Mouse (Mus musculus) lung, embryonic 16.5 days (tissue): ENCODE measurements around the gene Klhdc8a. TPM values are rescaled to one million over a fixed set of nuclear protein-coding genes. Genes with fewer than 3 reads are reported as not detected.
A peak's percentile ranks its signal among the peaks of the same experiment; 100 is the strongest.
"Not testable (repeated sequence)": the region's sequence is repeated elsewhere in the genome, so short reads cannot be mapped to it uniquely, and the experiment has no call there.

Experiments
- ATAC-seq: fragments of 200-750 bp; cut with Nextera tagmentation; 2 replicates; pipeline ENCODE4 v1.8.0; 2017; ENCODE audit warnings: low read depth, mild to moderate bottlenecking, moderate library complexity
- H3K27ac ChIP-seq: fragments of 300-500 bp; sonication (generic); 2 replicates; pipeline ENCODE4 v1.5.1; 2014; ENCODE audit warnings: mild to moderate bottlenecking, control low read depth, low read length
- H3K27me3 ChIP-seq: fragments of 300-500 bp; sonication (generic); 2 replicates; pipeline ENCODE4 v1.6.1; 2014; ENCODE audit warnings: low read depth, low read length, mixed read lengths; ENCODE audit not compliant: control insufficient read depth, insufficient read depth
- H3K36me3 ChIP-seq: fragments of 300-500 bp; sonication (generic); 2 replicates; pipeline ENCODE4 v1.6.1; 2014; ENCODE audit warnings: low read length; ENCODE audit not compliant: control insufficient read depth, insufficient read depth
- H3K4me1 ChIP-seq: fragments of 300-500 bp; sonication (generic); replicated peaks from 2 replicates; pipeline ENCODE4 v1.6.1; 2014; ENCODE audit warnings: low read length, mixed read lengths; ENCODE audit not compliant: control insufficient read depth, insufficient read depth
- H3K4me2 ChIP-seq: fragments of 300-500 bp; sonication (generic); 2 replicates; pipeline ENCODE4 v1.6.1; 2014; ENCODE audit warnings: low read depth, low read length, control low read depth
- H3K4me3 ChIP-seq: fragments of 300-500 bp; sonication (generic); 2 replicates; pipeline ENCODE4 v1.5.1; 2014; ENCODE audit warnings: mild to moderate bottlenecking, low read length, control low read depth
- H3K9ac ChIP-seq: fragments of 300-500 bp; sonication (generic); 2 replicates; pipeline ENCODE4 v1.6.1; 2014; ENCODE audit warnings: low read length, control low read depth
- H3K9me3 ChIP-seq: fragments of 300-500 bp; sonication (generic); 2 replicates; pipeline ENCODE4 v1.6.1; 2016; ENCODE audit warnings: low read length; ENCODE audit not compliant: control insufficient read depth
- WGBS: fragments of 180-500 bp; shearing (Covaris S2); extraction: QIAGEN DNeasy Blood & Tissue Kit; methylation state at CpG from one replicate; pipeline ENCODE4 v1.1.7; 2014; 5-methylcytosine and 5-hydroxymethylcytosine counted together
- polyA plus RNA-seq: library from polyadenylated mRNA; unstranded; fragments of >200 nt; fragmentation: Nextera tagmentation; extraction: Ambion mirVana; gene quantifications from 2 replicates; pipeline ENCODE4 v1.2.1, GENCODE M21; 2015

Klhdc8a gene
- polyA plus RNA-seq, 1 experiment from 2014 or later = 0.50 TPM

DNA sequence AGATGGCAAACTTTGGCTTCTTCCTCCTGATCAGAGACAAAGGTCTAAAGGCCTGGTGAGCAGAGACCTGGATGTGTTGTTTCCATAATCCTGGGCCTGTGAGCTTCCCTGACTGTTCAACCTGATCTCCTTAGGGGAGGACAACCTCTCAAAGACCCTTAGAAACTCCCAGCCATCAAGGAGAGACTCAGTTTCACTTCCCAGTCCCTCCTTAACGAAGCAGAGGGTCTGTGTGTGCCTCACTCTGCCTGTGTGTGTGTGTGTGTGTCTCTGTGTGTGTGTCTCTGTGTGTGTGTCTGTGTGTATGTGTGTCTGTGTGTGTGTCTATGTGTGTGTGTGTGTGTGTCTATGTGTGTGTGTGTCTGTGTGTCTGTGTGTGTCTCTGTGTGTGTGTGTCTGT lies 45.2 kb downstream of the Klhdc8a start:
- Histone ChIP-seq H3K9me3 (no peaks in the 10 kb centered on the region), H3K27me3 (no peaks in the 10 kb centered on the region), H3K9ac (no peak overlapping the region), H3K36me3 (no peaks in the 10 kb centered on the region), H3K27ac (no peak overlapping the region), H3K4me3 (no peak overlapping the region), H3K4me1 (peaks cover 5% of the 10 kb centered on the region; the same call in 1 of the 2 replicates), H3K4me2 (no peak overlapping the region)
- WGBS = 75% methylated on average over 1 of the region's 1 CpGs
- no peak for ATAC-seq

- H3K4me2 ChIP-seq = no peak overlapping the region
- H3K9ac ChIP-seq = no peak overlapping the region
- peaks cover 5% of the 10 kb centered on the region; the same call in 1 of the 2 replicates for H3K4me1 ChIP-seq
- H3K36me3 ChIP-seq = no peaks in the 10 kb centered on the region
- no peaks in the 10 kb centered on the region for H3K27me3 ChIP-seq
- ATAC-seq = no peak
- H3K9me3 ChIP-seq = no peaks in the 10 kb centered on the region
- WGBS = 67% methylated on average over 4 of the region's 4 CpGs
- H3K4me3 ChIP-seq = no peak overlapping the region
- no peak overlapping the region for H3K27ac ChIP-seq
These were observed 47.1 kb downstream of the Klhdc8a start for GRCm38 (mm10) chr1:132345514-132345913.

DNA sequence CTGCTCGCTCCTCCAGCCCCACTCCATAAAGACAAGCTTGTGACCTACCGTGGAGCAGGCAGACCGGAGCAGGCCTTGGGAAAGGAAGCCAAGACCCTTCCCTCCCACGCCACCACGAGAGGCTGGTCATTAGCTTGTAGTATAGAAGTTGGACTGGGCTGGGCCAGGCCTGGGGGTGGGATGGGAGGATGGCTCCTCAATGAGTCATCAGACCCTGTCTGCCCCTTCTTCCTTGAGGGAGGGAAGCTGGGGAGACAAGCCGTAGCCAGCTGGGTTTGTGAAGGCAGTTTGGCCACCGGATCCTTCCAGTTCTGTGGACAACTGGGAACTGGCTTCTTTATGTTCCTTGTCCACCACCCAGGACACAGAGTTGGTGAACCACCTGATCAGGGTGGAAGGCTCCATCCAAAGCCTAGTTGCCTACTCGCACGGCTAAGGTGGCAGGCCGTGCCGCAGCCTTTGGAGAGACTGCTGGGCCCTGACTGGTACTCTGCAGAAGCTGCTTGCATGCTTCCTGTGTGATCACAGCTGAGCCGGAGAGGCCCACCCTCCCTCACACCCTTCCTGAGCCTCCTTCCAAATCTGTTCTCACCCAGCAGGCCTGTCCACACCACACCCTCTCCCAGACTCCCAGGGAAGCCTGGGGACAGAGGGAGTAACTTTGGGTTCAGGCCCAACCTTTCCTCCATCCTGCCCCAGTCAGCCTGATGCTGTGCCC lies 47.9 kb downstream of the Klhdc8a start:
- Histone ChIP-seq H3K27me3 (no peaks in the 10 kb centered on the region), H3K9ac (no peak overlapping the region), H3K27ac (no peak overlapping the region), H3K4me1 (peaks cover 5% of the 10 kb centered on the region; the same call in 1 of the 2 replicates), H3K4me2 (no peak overlapping the region), H3K4me3 (no peak overlapping the region), H3K9me3 (peaks cover 3% of the 10 kb centered on the region; the same call in 1 of the 2 replicates), H3K36me3 (no peaks in the 10 kb centered on the region)
- peak; percentile 51 for ATAC-seq
- WGBS = 68% methylated on average over 12 of the region's 12 CpGs

DNA sequence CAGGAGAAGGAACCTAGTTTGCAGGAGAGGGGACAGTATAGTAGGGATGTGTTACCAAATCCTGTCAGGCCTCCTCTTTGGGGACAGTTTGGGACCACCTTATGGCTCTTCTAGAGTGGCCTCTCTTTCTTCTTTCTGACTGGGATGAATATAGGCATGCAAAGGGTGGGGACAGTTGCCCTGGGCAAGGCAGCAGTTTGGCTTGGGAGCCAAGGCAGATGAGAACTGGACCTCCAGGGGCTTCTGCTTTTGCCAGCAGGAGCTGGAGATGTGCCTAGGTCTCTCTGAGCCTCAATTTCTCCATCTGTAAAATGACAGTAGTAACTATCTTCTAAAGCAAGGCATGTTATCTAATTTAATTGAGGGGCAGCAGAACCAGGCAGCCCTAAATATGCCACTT lies 48.5 kb downstream of the Klhdc8a start:
- Histone ChIP-seq H3K4me3 (no peak overlapping the region), H3K4me2 (no peak overlapping the region), H3K27me3 (no peaks in the 10 kb centered on the region), H3K4me1 (peaks cover 2% of the 10 kb centered on the region; the same call in 1 of the 2 replicates), H3K27ac (no peak overlapping the region), H3K36me3 (no peaks in the 10 kb centered on the region), H3K9me3 (peaks cover 3% of the 10 kb centered on the region; the same call in 1 of the 2 replicates), H3K9ac (no peak overlapping the region)
- no peak for ATAC-seq

GRCm38 (mm10) chr1:132348401-132348800 lies 50.0 kb downstream of the Klhdc8a start:
- H3K9me3 ChIP-seq = peaks cover 3% of the 10 kb centered on the region; the same call in 1 of the 2 replicates
- no peak overlapping the region for H3K27ac ChIP-seq
- no peaks in the 10 kb centered on the region for H3K27me3 ChIP-seq
- H3K9ac ChIP-seq = no peak overlapping the region
- H3K36me3 ChIP-seq = no peaks in the 10 kb centered on the region
- no peak overlapping the region for H3K4me2 ChIP-seq
- no peak overlapping the region for H3K4me3 ChIP-seq
- 76% methylated on average over 5 of the region's 5 CpGs for WGBS
- no peak for ATAC-seq
- no peaks in the 10 kb centered on the region for H3K4me1 ChIP-seq

DNA sequence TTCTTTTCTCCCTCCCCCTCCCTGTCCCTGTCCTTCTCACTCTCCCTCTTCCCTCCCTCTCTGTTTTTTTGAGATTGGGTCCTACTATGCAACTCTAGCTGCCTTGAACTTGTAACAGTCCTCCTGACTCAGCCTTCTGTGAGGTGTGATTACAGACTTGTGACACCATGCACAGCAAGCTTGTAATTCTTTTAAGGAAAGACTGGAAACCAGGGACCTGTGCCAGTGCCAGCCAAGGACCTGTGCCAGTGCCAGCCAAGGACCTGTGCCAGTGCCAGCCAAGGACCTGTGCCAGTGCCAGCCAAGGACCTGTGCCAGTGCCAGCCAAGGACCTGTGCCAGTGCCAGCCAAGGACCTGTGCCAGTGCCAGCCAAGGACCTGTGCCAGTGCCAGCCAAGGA lies 50.6 kb downstream of the Klhdc8a start:
- H3K9me3 ChIP-seq, H3K4me3 ChIP-seq, ATAC-seq, H3K4me2 ChIP-seq, H3K27ac ChIP-seq, H3K4me1 ChIP-seq, H3K9ac ChIP-seq, H3K36me3 ChIP-seq, H3K27me3 ChIP-seq: not testable (repeated sequence)

- not testable (repeated sequence) for H3K4me3 ChIP-seq, H3K9me3 ChIP-seq, ATAC-seq, H3K36me3 ChIP-seq, H3K4me1 ChIP-seq, H3K27me3 ChIP-seq, H3K9ac ChIP-seq, H3K27ac ChIP-seq, H3K4me2 ChIP-seq
- 89% methylated on average over 3 of the region's 3 CpGs for WGBS
These were observed 51.2 kb downstream of the Klhdc8a start for GRCm38 (mm10) chr1:132349601-132350000.

DNA sequence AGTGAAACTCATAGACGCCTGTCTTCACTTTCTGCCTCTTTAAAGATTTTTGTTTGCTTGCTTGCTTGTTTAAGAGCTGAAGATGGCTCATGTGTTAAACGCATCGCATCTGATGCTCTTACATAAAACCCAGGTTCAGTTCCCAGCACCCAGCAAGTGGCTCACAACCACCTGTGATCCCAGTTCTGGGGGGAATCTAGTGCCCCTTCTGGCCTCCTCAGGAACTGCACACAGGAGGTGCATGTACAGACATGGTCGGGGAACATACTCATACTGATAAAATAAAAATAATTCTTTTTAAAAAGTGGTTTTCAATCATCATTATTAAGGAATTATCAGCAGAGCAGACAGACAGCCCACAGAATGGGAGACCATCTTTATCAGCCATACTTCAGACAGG lies 52.6 kb downstream of the Klhdc8a start:
- no peaks in the 10 kb centered on the region for H3K36me3 ChIP-seq
- 90% methylated on average over 4 of the region's 4 CpGs for whole genome bisulfite sequencing
- H3K9ac ChIP-seq = no peak overlapping the region
- peaks cover 6% of the 10 kb centered on the region for H3K4me1 ChIP-seq
- no peak overlapping the region for H3K4me3 ChIP-seq
- no peak overlapping the region for H3K4me2 ChIP-seq
- peaks cover 3% of the 10 kb centered on the region; the same call in 1 of the 2 replicates for H3K9me3 ChIP-seq
- H3K27me3 ChIP-seq = no peaks in the 10 kb centered on the region
- no peak overlapping the region for H3K27ac ChIP-seq
- no peak for ATAC-seq

DNA sequence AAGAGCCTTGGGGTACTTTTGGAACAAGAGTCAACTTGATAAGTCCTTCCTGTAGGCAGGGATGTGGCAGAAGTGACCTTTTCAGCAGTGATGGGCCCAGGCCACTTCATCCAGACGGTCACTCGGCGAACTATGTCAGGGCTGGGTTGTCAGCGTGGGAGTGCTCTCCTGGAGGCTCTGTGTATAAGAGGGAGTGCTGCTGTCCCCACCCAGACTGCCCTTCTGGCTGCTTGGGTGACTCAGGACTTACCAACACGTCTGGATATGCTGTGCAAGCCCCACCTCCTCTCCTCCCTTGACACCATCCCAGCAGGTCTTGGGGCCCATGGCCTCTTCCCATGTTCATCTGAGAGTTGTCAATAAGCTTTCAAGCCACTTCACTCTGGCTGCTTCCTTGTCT lies 55.0 kb downstream of the Klhdc8a start:
- Histone ChIP-seq H3K27me3 (no peaks in the 10 kb centered on the region), H3K4me1 (peaks cover 6% of the 10 kb centered on the region), H3K27ac (no peak overlapping the region), H3K4me3 (no peak overlapping the region), H3K4me2 (no peak overlapping the region), H3K9me3 (peaks cover 3% of the 10 kb centered on the region; the same call in 1 of the 2 replicates), H3K36me3 (peaks cover 6% of the 10 kb centered on the region; the same call in 1 of the 2 replicates), H3K9ac (no peak overlapping the region)
- ATAC-seq = no peak
- WGBS = 44% methylated on average over 5 of the region's 5 CpGs
